Mouse (Mus musculus): ENCODE results near the gene Gm29289.
"Not testable (repeated sequence)": the region's sequence is repeated elsewhere in the genome, so short reads cannot be mapped to it uniquely, and the experiment has no call there.

Gm29289 gene

GRCm38 (mm10) chrY:2932282-2932681 is at the start of gene Gm29289:
Gene Gm29289 (plus strand): TSS chrY:2932582.
- not testable (repeated sequence) for DNase-seq

GRCm38 (mm10) chrY:2900689-2901088 is 31.7 kb upstream of the Gm29289 start, which contains the start of gene Gm10352:
Gene Gm10352 (plus strand): TSS chrY:2900989.
- DNase-seq = not testable (repeated sequence)

Data from kidney, postnatal 4 days (tissue).